Mouse (Mus musculus): ENCODE data around the gene E2f6.

DNA sequence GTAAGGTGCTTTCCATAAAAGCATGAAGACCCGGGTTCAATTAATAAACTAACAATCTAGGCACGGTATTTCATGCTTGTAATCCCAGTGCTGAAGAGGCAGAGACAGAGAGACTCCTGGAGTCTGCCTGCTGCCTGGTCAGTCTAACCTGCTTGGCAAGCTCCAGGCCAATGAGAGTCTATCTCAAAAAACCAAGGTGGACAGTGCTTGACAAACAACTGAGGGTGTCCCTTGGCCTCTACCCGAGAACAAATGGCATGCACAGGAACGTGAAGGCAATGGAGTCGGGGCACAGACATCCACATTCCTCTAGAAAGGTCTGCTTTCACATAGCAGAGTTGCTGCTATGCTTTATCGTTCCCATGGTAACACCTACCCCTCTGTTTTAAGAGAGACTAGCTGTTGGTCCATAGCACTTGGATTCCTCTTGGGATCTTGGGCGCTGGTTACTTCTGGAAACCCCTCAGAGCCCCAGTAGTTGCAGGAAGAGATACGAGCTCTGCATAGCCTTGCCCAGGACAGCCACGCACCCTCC, 59.2 kb downstream of the E2f6 start:
- TF ChIP-seq CTCF (IDR thresholded peaks at IDR 0.05; ENCODE audit: extremely low read depth, insufficient read depth, insufficient read length, insufficient replicate concordance) (no peak), POLR2A (IDR thresholded peaks at IDR 0.05; ENCODE audit: low read depth, low read length) (no peak)
